Mouse (Mus musculus) testis, postnatal 14 days (tissue): ENCODE results near the gene Bcan.

ENCODE experiments used
- DNase-seq: peaks from one replicate; pipeline ENCODE4 v3.0.0; 2021; ENCODE audit warnings: low spot score

The Bcan gene

GRCm38 (mm10) chr3:87996971-87997614, 2.9 kb downstream of the Bcan start:
- no peak for DNase-seq

GRCm38 (mm10) chr3:87996401-87996800, 3.6 kb downstream of the Bcan start:
- DNase-seq = no peak

GRCm38 (mm10) chr3:87995331-87995730, 4.7 kb downstream of the Bcan start:
- DNase-seq = no peak

- DNase-seq = no peak
These were observed 6.6 kb downstream of the Bcan start for GRCm38 (mm10) chr3:87993436-87993835.

GRCm38 (mm10) chr3:87989935-87990334, 10.1 kb downstream of the Bcan start:
- DNase-seq = no peak

GRCm38 (mm10) chr3:87988068-87988467, 12.0 kb downstream of the Bcan start:
- no peak for DNase-seq

- DNase-seq = peak; percentile 62
These were observed 12.4 kb downstream of the Bcan start for GRCm38 (mm10) chr3:87987633-87988032.

- DNase-seq = peak; percentile 93
These were observed 13.2 kb downstream of the Bcan start for GRCm38 (mm10) chr3:87986868-87987267.

GRCm38 (mm10) chr3:87985505-87986320, 14.3 kb downstream of the Bcan start:
- no peak for DNase-seq

GRCm38 (mm10) chr3:87984094-87984493, 15.9 kb downstream of the Bcan start:
- no peak for DNase-seq

GRCm38 (mm10) chr3:87983627-87984026, 16.4 kb downstream of the Bcan start:
- no peak for DNase-seq

- no peak for DNase-seq
These were observed 17.0 kb downstream of the Bcan start for GRCm38 (mm10) chr3:87982836-87983601.

GRCm38 (mm10) chr3:87981894-87982835, 17.9 kb downstream of the Bcan start:
- no peak for DNase-seq

- DNase-seq = no peak
These were observed 18.7 kb downstream of the Bcan start for GRCm38 (mm10) chr3:87981214-87981760.

- DNase-seq = no peak
These were observed 19.3 kb downstream of the Bcan start for GRCm38 (mm10) chr3:87980728-87981127.

- no peak for DNase-seq
These were observed 19.9 kb downstream of the Bcan start for GRCm38 (mm10) chr3:87980085-87980484.

GRCm38 (mm10) chr3:87979493-87979892, 20.5 kb downstream of the Bcan start:
- DNase-seq = no peak

GRCm38 (mm10) chr3:87974381-87974987, 25.5 kb downstream of the Bcan start:
- peak; percentile 45 for DNase-seq

GRCm38 (mm10) chr3:87973593-87974380, 26.2 kb downstream of the Bcan start:
- no peak for DNase-seq

GRCm38 (mm10) chr3:87972776-87973175, 27.3 kb downstream of the Bcan start:
- DNase-seq = no peak
